Mouse (Mus musculus): ENCODE results near the gene Mst1r. TPM values are rescaled to one million over a fixed set of nuclear protein-coding genes. Genes with fewer than 3 reads are reported as not detected.

Mst1r gene
- polyA plus RNA-seq (2017; shearing (Covaris generic)): not detected

DNA sequence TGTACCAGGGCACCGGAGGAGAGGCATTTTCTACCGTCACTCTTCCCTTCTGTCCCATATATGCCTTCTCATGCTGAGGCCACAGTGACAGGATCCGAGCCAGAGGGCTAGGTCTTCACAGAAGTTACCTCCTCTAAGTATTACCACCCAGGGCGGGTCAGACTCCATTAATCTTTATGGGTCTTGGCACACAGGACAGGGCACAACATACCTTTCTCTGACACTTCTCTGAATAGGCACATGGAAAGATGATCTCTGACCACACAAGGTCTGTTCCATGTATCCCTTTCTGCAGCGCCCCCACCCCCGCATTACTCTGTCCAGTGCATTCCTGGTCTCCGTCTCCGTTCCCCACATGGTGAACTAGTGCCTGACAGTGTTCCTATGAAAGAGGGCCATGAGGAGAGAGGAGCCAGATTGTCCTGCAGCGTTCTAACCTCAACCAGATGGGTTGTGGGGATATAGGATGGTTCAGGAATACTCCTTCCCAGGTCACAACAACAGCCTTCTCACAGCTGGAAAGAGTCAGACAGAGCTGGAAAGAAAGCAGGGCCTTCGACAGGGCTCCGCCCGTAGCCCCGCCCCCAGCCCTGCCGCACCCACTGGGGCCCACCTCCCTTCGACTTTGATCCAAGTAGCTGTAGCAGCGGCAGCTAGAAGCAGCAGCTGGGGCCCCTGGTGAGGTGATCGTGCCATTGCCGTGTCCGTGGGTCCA lies at the start of gene Mst1r:
Mst1r (plus strand) TSS at position 622 of the 715 bp plus-strand sequence.

GRCm38 (mm10) chr9:107873137-107873536 lies 33.5 kb upstream of the Mst1r start, which contains the start of gene Rbm6:
Gene Rbm6 (minus strand): TSS chr9:107873237.

DNA sequence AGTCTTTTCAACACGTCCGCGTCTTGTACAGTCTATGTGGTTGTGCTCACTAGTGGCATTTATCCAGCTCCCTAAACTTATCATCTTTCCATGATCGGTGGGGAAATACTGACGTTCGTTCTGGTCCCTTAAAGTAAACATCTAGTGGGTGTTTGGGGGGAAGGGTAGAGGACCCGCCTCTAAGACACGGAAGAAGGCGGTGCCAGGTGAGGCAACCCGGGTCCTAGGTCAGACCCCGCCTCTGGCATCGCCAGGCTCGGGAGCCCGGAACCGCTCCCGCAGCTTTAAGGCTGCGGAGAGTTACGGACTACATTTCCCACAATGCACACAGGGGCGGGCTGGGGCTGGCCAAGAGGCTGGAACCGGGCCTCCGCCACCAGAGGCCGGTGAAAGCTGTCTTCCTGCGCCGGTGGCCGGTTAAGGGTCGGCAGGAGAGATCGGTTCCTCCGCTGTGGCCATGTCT lies 18.8 kb upstream of the Mst1r start, which contains the start of gene Mon1a:
Mon1a (plus strand) TSS at position 348 of the 463 bp plus-strand sequence.

DNA sequence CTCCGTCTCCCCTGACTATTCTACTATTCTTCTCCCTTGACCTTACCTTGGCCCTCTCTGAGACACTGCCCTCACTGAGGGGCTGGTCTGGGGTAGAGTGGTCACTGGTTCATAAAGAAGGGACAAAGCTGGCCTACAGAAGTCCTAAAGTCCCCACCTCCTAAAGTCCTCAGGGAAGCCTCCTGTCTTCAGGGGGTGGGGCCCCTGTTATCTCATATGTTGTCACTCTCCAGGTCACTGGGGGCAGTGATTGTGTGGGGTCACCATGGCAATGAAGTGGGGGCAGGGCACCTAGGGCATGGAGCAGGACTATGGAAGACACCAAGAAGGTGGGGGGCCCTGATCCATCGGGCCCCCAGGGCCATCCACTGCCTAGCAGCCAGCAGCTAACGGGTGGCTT lies 21.5 kb downstream of the Mst1r start, which contains the start of gene Actl11:
Actl11 (plus strand) TSS at position 301 of the 400 bp plus-strand sequence.

GRCm38 (mm10) chr9:107935374-107935773 lies 28.7 kb downstream of the Mst1r start, which contains the start of gene Camkv:
Gene Camkv (plus strand): TSS chr9:107935674.

DNA sequence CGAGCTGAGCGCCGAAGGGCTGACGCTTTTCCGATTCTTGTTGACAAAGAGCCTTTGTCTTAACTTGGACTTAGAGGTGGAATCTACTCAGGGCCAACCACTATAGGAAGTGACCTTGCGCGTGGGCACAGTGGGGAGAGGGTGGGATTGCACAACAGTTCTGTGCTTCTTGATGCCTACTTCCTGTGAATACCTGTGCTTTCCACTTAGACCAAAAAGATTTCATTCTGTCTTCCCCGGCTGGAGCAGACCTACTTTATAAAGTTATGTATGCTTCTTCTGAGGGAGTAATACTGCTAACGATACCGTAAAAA lies 43.2 kb downstream of the Mst1r start, which contains the start of gene Traip:
Traip (plus strand) TSS at position 215 of the 314 bp plus-strand sequence.

Other genes with a start within 250 kb of the Mst1r start
- gene Slc38a3, start 237.3 kb upstream of the Mst1r start, polyA plus RNA-seq (2017; shearing (Covaris generic)): under 1 TPM in 1 of 2 experiments, not detected in 1; 0.07 TPM
- not detected for gene Gnat1, start 227.2 kb upstream of the Mst1r start, polyA plus RNA-seq (2017; shearing (Covaris generic))
- under 1 TPM in 1 of 2 experiments, not detected in 1; 0.06 TPM for gene Sema3f, start 196.4 kb upstream of the Mst1r start, polyA plus RNA-seq (2017; shearing (Covaris generic))
- gene Rbm5, start 135.9 kb upstream of the Mst1r start, polyA plus RNA-seq (2017; shearing (Covaris generic)): 100 to 1,000 TPM; 250 to 272 TPM
- gene Rbm6, start 33.6 kb upstream of the Mst1r start, polyA plus RNA-seq (2017; shearing (Covaris generic)): 10 to 100 TPM; 72.7 to 84.1 TPM
- 10 to 100 TPM; 15.3 to 27.2 TPM for gene Mon1a, start 18.7 kb upstream of the Mst1r start, polyA plus RNA-seq (2017; shearing (Covaris generic))
- gene Actl11, start 21.6 kb downstream of the Mst1r start, polyA plus RNA-seq (2017; shearing (Covaris generic)): not detected
- gene Camkv, start 28.8 kb downstream of the Mst1r start, polyA plus RNA-seq (2017; shearing (Covaris generic)): under 1 TPM in 1 of 2 experiments, not detected in 1; 0.60 TPM
- 1 to 10 TPM; 6.5 to 7.3 TPM for gene Traip, start 43.3 kb downstream of the Mst1r start, polyA plus RNA-seq (2017; shearing (Covaris generic))
- gene Uba7, start 68.6 kb downstream of the Mst1r start, polyA plus RNA-seq (2017; shearing (Covaris generic)): 100 to 1,000 TPM; 200 to 283 TPM
- gene Gm20661, start 76.2 kb downstream of the Mst1r start, polyA plus RNA-seq (2017; shearing (Covaris generic)): under 1 TPM in 1 of 2 experiments, not detected in 1; 0.38 TPM
- 1 to 10 TPM; 1.1 to 3.2 TPM for gene Inka1, start 79.0 kb downstream of the Mst1r start, polyA plus RNA-seq (2017; shearing (Covaris generic))
- 1 to 10 TPM in 1 of 2 experiments, under 1 TPM in 1; 0.26 to 4.9 TPM for gene Cdhr4, start 85.6 kb downstream of the Mst1r start, polyA plus RNA-seq (2017; shearing (Covaris generic))
- under 1 TPM in 1 of 2 experiments, not detected in 1; 0.15 TPM for gene Gm20662, start 89.5 kb downstream of the Mst1r start, polyA plus RNA-seq (2017; shearing (Covaris generic))
- 100 to 1,000 TPM in 1 of 2 experiments, 10 to 100 TPM in 1; 86.8 to 112 TPM for gene Ip6k1, start 95.6 kb downstream of the Mst1r start, polyA plus RNA-seq (2017; shearing (Covaris generic))
- gene Gmppb, start 142.4 kb downstream of the Mst1r start, polyA plus RNA-seq (2017; shearing (Covaris generic)): 10 to 100 TPM; 28.8 to 40.7 TPM
- 1 to 10 TPM; 3.1 to 3.9 TPM for gene Amigo3, start 146.3 kb downstream of the Mst1r start, polyA plus RNA-seq (2017; shearing (Covaris generic))
- 1 to 10 TPM; 1.9 to 2.6 TPM for gene Mst1, start 173.6 kb downstream of the Mst1r start, polyA plus RNA-seq (2017; shearing (Covaris generic))
- gene Rnf123, start 176.5 kb downstream of the Mst1r start, polyA plus RNA-seq (2017; shearing (Covaris generic)): 100 to 1,000 TPM; 113 to 120 TPM
- gene Apeh, start 187.7 kb downstream of the Mst1r start, polyA plus RNA-seq (2017; shearing (Covaris generic)): 100 to 1,000 TPM in 1 of 2 experiments, 10 to 100 TPM in 1; 68.9 to 107 TPM